Mouse (Mus musculus) intestine, embryonic 16.5 days (tissue): Measurements from ENCODE around the gene Hsdl1. TPM values are rescaled to one million over a fixed set of nuclear protein-coding genes. Genes with fewer than 3 reads are reported as not detected.

ENCODE experiments used
- ATAC-seq: fragments of 200-750 bp; cut with Nextera tagmentation; 2 replicates; pipeline ENCODE4 v1.8.0; 2017; ENCODE audit warnings: moderate TSS enrichment, moderate library complexity
- H3K27ac ChIP-seq: fragments of 300-500 bp; sonication (generic); 2 replicates; pipeline ENCODE4 v1.5.1; 2014; ENCODE audit warnings: mild to moderate bottlenecking, low read length
- H3K27me3 ChIP-seq: fragments of 300-500 bp; sonication (generic); replicated peaks from 2 replicates; pipeline ENCODE4 v1.6.1; 2014; ENCODE audit warnings: low read length, control low read depth, mixed read lengths; ENCODE audit not compliant: control insufficient read depth, insufficient read depth
- H3K36me3 ChIP-seq: fragments of 300-500 bp; sonication (generic); 2 replicates; pipeline ENCODE4 v1.6.1; 2014; ENCODE audit warnings: low read length, control low read depth; ENCODE audit not compliant: control insufficient read depth, insufficient read depth
- H3K4me1 ChIP-seq: fragments of 300-500 bp; sonication (generic); 2 replicates; pipeline ENCODE4 v1.6.1; 2014; ENCODE audit warnings: low read length, control low read depth, mixed read lengths; ENCODE audit not compliant: control insufficient read depth, insufficient read depth
- H3K4me2 ChIP-seq: fragments of 300-500 bp; sonication (generic); 2 replicates; pipeline ENCODE4 v1.6.1; 2014; ENCODE audit warnings: low read depth, low read length, control low read depth
- H3K4me3 ChIP-seq: fragments of 300-500 bp; sonication (generic); 2 replicates; pipeline ENCODE4 v1.5.1; 2014; ENCODE audit warnings: mild to moderate bottlenecking, low read length
- H3K9ac ChIP-seq: fragments of 300-500 bp; sonication (generic); 2 replicates; pipeline ENCODE4 v1.6.1; 2014; ENCODE audit warnings: low read depth, low read length
- H3K9me3 ChIP-seq: fragments of 300-500 bp; sonication (generic); 2 replicates; pipeline ENCODE4 v1.6.1; 2016; ENCODE audit warnings: low read length, control low read depth; ENCODE audit not compliant: control insufficient read depth
- WGBS: fragments of 180-500 bp; shearing (Covaris S2); extraction: QIAGEN DNeasy Blood & Tissue Kit; methylation state at CpG from one replicate; pipeline ENCODE4 v1.1.7; 2014; 5-methylcytosine and 5-hydroxymethylcytosine counted together
- polyA plus RNA-seq: library from polyadenylated mRNA; unstranded; fragments of >200 nt; fragmentation: Nextera tagmentation; extraction: Ambion mirVana; gene quantifications from 2 replicates; pipeline ENCODE4 v1.2.1, GENCODE M21; 2015

Hsdl1 gene
- polyA plus RNA-seq, 1 experiment from 2014 or later, result 32.3 TPM

DNA sequence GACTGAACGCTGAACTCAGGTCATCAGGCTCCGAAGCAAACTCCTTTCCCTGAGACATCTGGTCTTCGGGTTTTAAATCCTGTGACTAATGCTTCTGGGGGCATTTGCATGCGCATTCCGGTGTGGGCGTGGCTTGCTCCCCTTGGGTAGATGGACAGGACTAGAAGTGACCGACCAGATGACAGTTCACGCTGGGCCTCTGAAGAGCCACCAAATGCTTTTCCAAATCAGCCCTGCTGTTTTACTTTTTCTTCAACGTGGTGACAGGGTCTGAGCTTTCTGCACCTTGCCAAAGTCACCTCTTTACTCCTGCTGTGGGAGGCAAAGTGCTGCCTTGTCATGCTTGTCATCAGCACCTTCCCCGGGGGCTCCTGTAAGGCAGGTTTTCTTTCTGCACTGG lies 13.9 kb upstream of the Hsdl1 start:
- no peak overlapping the region for H3K27ac ChIP-seq
- H3K9me3 ChIP-seq, result no peaks in the 10 kb centered on the region
- ATAC-seq, result no peak
- 35% methylated on average over 10 of the region's 10 CpGs for WGBS
- no peak overlapping the region for H3K4me3 ChIP-seq
- no peaks in the 10 kb centered on the region for H3K27me3 ChIP-seq
- H3K9ac ChIP-seq, result no peak overlapping the region
- no peaks in the 10 kb centered on the region for H3K36me3 ChIP-seq
- no peak overlapping the region for H3K4me2 ChIP-seq
- H3K4me1 ChIP-seq, result peaks cover 7% of the 10 kb centered on the region; the same call in 1 of the 2 replicates

DNA sequence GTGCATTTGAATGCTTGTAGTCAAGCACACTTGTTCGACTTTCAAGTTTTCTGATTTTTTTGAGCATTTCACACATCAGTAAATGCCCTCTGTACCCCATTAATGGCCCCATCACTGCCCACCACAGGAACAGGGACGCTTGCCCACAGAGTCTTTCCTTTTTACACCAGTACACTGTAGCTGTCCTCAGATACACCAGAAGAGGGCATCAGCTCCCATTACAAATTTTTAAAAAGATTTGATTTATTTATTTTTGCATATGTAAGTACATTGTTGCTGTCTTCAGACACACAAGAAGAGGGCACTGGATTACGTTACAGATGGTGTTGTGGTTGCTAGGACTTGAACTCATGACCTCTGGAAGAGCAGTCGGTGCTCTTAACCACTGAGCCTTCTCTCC lies 13.3 kb upstream of the Hsdl1 start:
- Histone ChIP-seq H3K9me3 (no peaks in the 10 kb centered on the region), H3K4me3 (no peak overlapping the region), H3K4me2 (no peak overlapping the region), H3K4me1 (peaks cover 7% of the 10 kb centered on the region; the same call in 1 of the 2 replicates), H3K27me3 (no peaks in the 10 kb centered on the region), H3K27ac (no peak overlapping the region), H3K9ac (no peak overlapping the region), H3K36me3 (no peaks in the 10 kb centered on the region)
- ATAC-seq, result no peak
- 64% methylated on average over 4 of the region's 4 CpGs for WGBS

DNA sequence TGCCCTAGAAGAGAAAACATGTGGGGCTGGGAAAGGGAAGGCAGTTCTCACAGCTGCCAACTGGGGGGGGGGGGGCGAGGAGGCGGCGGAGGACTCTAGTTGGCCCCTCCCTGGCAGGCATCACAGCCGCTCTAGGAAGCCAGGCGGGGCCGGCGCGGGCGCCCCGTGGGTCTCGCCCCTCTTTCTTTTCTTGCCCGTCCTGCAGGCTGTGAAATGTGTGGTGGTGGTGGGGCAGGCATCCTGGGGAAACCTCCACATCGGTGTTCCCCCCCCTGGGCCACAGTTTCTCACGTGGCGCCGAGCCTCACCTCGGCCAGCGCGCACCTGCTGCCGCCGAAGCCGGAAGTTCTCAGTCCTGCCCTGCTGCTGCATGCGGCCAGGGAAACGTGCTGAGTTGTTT lies 10.9 kb upstream of the Hsdl1 start:
- Histone ChIP-seq H3K36me3 (no peaks in the 10 kb centered on the region), H3K9ac (peak overlapping the region; percentile 43), H3K27me3 (no peaks in the 10 kb centered on the region), H3K4me3 (peak overlapping the region; percentile 37), H3K27ac (no peak overlapping the region), H3K4me2 (peak overlapping the region; percentile 50), H3K4me1 (peaks cover 4% of the 10 kb centered on the region; the same call in 1 of the 2 replicates), H3K9me3 (no peaks in the 10 kb centered on the region)
- ATAC-seq, result peak; percentile 29; the same call in 1 of the 2 replicates
- WGBS, result 25% methylated on average over 24 of the region's 24 CpGs

DNA sequence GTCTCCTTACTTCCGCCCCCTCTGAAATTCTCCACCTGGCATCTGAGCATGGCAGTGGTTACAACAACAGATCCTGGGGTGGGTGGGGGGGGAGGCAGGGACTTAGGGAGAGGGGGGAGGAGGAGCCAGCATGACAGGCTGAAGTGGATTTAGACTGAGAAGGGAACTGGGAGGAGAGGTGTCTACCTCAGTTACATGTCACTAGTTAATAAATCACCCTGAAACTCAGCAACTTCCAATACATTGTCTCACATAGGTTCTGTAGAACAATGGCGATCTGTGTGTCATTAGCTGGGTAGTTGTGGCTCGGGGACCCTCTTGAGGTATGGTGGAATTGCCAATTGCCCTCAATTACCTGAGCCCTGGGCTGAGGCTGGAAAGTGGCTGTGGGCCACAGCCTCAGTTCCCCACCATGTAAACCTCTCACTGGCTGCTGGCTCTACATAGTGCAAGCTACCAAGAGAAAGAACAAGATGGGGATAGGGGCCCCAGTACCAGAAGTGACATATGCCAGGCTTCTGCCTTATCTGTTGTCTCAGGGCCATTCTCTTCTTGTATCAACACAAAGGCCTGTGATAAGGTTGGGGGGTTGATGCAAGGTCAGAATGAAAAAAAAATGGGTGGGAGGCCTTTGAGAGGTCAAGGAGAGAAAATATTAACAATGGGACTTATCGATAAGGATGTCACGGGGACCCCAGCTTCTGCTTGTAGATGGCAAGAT lies 5.6 kb upstream of the Hsdl1 start:
- WGBS, result 50% methylated on average over 5 of the region's 5 CpGs
- peak overlapping the region; percentile 50 for H3K27ac ChIP-seq
- ATAC-seq, result peak; percentile 66

DNA sequence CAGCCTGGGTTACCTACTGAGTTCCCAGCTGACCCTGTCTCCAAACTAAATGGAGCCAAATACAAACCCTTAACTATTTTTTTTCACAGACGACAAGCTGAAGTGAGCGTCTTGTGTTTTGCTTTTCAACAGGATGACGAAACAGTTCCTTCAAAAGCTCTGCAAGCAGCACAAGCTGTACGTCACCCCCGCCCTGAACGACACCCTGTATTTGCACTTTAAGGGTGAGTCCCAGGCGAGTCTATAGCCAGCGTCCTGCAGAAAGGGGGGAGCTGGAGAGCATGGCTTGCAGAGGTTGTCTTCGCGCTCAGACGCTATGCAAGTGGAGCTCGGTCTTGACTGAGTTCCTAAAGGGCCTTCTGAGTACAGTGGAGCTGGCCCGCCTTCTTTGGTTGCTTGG lies 4.1 kb upstream of the Hsdl1 start:
- 32% methylated on average over 13 of the region's 13 CpGs for WGBS
- 0 out of 2 replicates have a peak, but pooled peaks cover 4% of the 10 kb centered on the region for H3K27me3 ChIP-seq
- H3K27ac ChIP-seq, result peak overlapping the region; percentile 77
- no peaks in the 10 kb centered on the region for H3K9me3 ChIP-seq
- peaks cover 22% of the 10 kb centered on the region for H3K4me1 ChIP-seq
- no peak overlapping the region for H3K4me3 ChIP-seq
- H3K9ac ChIP-seq, result 0 out of 2 replicates have a peak overlapping the region, but pooled peaks have one; percentile 40
- H3K4me2 ChIP-seq, result no peak overlapping the region
- H3K36me3 ChIP-seq, result no peaks in the 10 kb centered on the region
- ATAC-seq, result no peak

More for the DNA sequence above, 5.6 kb upstream of the Hsdl1 start:
- peaks cover 19% of the 10 kb centered on the region for H3K4me1 ChIP-seq
- H3K36me3 ChIP-seq, result no peaks in the 10 kb centered on the region
- no peak overlapping the region for H3K9ac ChIP-seq
- no peak overlapping the region for H3K4me3 ChIP-seq
- H3K9me3 ChIP-seq, result no peaks in the 10 kb centered on the region
- no peak overlapping the region for H3K4me2 ChIP-seq
- 0 out of 2 replicates have a peak, but pooled peaks cover 4% of the 10 kb centered on the region for H3K27me3 ChIP-seq

DNA sequence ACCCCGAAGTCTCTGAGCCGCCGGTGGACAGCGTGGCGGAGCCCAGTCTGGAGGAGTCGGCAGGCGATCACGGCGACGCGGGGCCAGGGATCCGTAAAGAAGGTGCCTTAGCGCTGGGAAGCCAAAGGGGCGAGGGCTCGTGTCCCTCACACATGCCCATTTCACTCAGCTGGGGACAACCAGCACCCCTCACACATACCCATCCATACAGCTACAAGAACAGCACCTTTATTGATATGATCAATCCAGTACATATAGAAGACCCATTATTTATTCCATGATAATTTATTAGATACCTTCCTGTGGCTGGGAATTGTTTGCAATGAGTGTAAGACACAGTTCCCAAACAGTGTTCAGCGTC lies 363 bp upstream of the Hsdl1 start:
- 0 out of 2 replicates have a peak, but pooled peaks cover 4% of the 10 kb centered on the region for H3K27me3 ChIP-seq
- peak overlapping the region; percentile 80 for H3K4me3 ChIP-seq
- H3K27ac ChIP-seq, result no peak overlapping the region
- H3K4me2 ChIP-seq, result peak overlapping the region; percentile 98
- H3K9me3 ChIP-seq, result no peaks in the 10 kb centered on the region
- ATAC-seq, result peak; percentile 16
- peak overlapping the region; percentile 84 for H3K9ac ChIP-seq
- H3K4me1 ChIP-seq, result peaks cover 30% of the 10 kb centered on the region
- WGBS, result 2% methylated on average over 16 of the region's 16 CpGs
- H3K36me3 ChIP-seq, result no peaks in the 10 kb centered on the region

DNA sequence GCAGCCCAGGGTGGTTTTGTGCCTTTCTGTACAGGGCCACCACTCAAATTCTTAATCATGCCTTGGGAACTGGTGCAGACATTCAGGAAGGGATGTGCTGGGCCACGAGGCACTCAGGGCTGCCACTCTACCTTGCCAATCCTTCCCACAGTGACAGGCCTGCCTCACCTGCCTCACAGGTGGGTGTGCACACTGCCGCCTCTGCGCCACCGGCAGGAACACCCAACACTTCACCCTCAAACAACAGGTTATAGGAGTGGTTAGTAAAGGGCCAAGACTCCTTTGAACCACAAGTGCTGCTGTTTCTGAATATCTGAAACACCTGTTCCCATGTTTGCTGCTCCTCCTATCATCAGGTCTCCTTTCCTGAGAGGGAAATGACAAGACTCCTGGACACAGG lies 2.6 kb downstream of the Hsdl1 start:
- 0 out of 2 replicates have a peak, but pooled peaks cover 4% of the 10 kb centered on the region for H3K27me3 ChIP-seq
- ATAC-seq, result no peak
- H3K4me1 ChIP-seq, result peaks cover 12% of the 10 kb centered on the region; the same call in 1 of the 2 replicates
- H3K4me3 ChIP-seq, result no peak overlapping the region
- no peak overlapping the region for H3K4me2 ChIP-seq
- H3K36me3 ChIP-seq, result no peaks in the 10 kb centered on the region
- H3K9me3 ChIP-seq, result no peaks in the 10 kb centered on the region
- WGBS, result 62% methylated on average over 4 of the region's 4 CpGs
- H3K9ac ChIP-seq, result no peak overlapping the region
- no peak overlapping the region for H3K27ac ChIP-seq

DNA sequence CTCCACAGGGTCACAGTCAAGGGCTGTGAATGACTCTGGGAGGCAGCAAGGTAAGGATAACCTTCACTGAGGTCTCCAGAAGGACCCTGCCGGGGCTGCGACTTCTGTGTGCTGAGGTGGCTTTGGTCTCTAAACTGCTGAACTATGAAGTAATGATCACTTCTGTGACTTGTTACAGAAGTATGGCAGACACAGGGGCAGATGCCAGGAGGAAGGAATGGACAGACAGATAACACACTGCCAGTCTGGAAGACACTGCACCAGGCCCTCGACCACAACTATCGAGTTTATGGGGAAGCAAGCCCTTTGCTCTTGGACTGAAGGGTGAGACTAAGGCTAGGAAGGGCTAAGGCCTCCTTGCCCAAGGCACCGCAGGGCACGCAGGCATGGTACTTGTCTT lies 3.8 kb downstream of the Hsdl1 start:
- ATAC-seq, result no peak
- no peak overlapping the region for H3K27ac ChIP-seq
- H3K27me3 ChIP-seq, result 0 out of 2 replicates have a peak, but pooled peaks cover 4% of the 10 kb centered on the region
- H3K4me2 ChIP-seq, result no peak overlapping the region
- no peak overlapping the region for H3K9ac ChIP-seq
- peaks cover 4% of the 10 kb centered on the region; the same call in 1 of the 2 replicates for H3K36me3 ChIP-seq
- H3K4me3 ChIP-seq, result no peak overlapping the region
- H3K9me3 ChIP-seq, result no peaks in the 10 kb centered on the region
- H3K4me1 ChIP-seq, result peaks cover 12% of the 10 kb centered on the region; the same call in 1 of the 2 replicates
- 85% methylated on average over 6 of the region's 6 CpGs for WGBS

DNA sequence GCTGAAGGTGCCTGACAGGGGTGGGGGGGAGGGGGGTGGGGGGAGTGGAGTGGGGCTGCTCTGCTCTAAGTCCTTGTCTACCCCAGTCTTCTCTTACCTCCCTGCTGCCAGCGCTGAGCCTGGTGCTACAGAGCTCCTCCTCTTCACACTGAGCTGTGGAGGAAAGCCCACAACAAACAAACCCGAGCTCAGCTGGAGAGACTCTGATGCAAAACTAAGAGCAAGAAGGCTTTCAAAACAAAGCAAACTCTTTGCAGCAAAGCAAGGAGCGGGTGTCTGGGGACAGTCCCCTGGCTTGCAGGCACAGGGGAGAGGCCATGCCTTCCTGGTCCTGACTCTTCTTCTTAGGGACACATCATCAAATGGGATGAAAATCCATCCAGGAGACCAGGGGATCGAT lies 5.1 kb downstream of the Hsdl1 start:
- Histone ChIP-seq H3K9ac (no peak overlapping the region), H3K27ac (no peak overlapping the region), H3K27me3 (no peaks in the 10 kb centered on the region), H3K36me3 (peaks cover 10% of the 10 kb centered on the region; the same call in 1 of the 2 replicates), H3K4me2 (no peak overlapping the region), H3K4me3 (no peak overlapping the region), H3K4me1 (peaks cover 8% of the 10 kb centered on the region; the same call in 1 of the 2 replicates), H3K9me3 (no peaks in the 10 kb centered on the region)
- 33% methylated on average over 4 of the region's 4 CpGs for WGBS
- ATAC-seq, result no peak
